Mouse (Mus musculus): ENCODE measurements around the gene Kcnj1. TPM values are rescaled to one million over a fixed set of nuclear protein-coding genes. Genes with fewer than 3 reads are reported as not detected.

Gene Kcnj1
- polyA plus RNA-seq, 1 experiment from 2014 or later = 0.09 TPM

GRCm38 (mm10) chr9:32348096-32348495 lies 24.2 kb upstream of the Kcnj1 start:
- no peaks in the 10 kb centered on the region for H3K9me3 ChIP-seq (ENCODE audit: control insufficient read depth, low read length)
- H3K4me3 ChIP-seq (replicated peaks; ENCODE audit: low read length) = no peak overlapping the region
- no peak for DNase-seq (ENCODE audit: low spot score)
- ATAC-seq (ENCODE audit: low FRiP score) = no peak
- peaks cover 12% of the 10 kb centered on the region; the same call in 1 of the 2 replicates for H3K4me1 ChIP-seq (replicated peaks; ENCODE audit: control insufficient read depth, insufficient read depth, low read length)
- H3K9ac ChIP-seq = no peak overlapping the region
- no peak overlapping the region for H3K27ac ChIP-seq
- no peak overlapping the region for H3K4me2 ChIP-seq (replicated peaks)
- peaks cover 22% of the 10 kb centered on the region for H3K27me3 ChIP-seq (ENCODE audit: control insufficient read depth, insufficient read depth, low read length)
- WGBS = 62% methylated on average over 8 of the region's 8 CpGs
- H3K36me3 ChIP-seq (replicated peaks; ENCODE audit: control insufficient read depth, insufficient read depth) = no peaks in the 10 kb centered on the region

GRCm38 (mm10) chr9:32349344-32349743 lies 22.9 kb upstream of the Kcnj1 start:
- Histone ChIP-seq H3K9ac (no peak overlapping the region), H3K27ac (no peak overlapping the region), H3K9me3 (ENCODE audit: control insufficient read depth, low read length) (no peaks in the 10 kb centered on the region), H3K36me3 (replicated peaks; ENCODE audit: control insufficient read depth, insufficient read depth) (no peaks in the 10 kb centered on the region), H3K4me2 (replicated peaks) (no peak overlapping the region), H3K4me1 (replicated peaks; ENCODE audit: control insufficient read depth, insufficient read depth, low read length) (0 out of 2 replicates have a peak, but pooled peaks cover 4% of the 10 kb centered on the region), H3K27me3 (ENCODE audit: control insufficient read depth, insufficient read depth, low read length) (peaks cover 12% of the 10 kb centered on the region), H3K4me3 (replicated peaks; ENCODE audit: low read length) (no peak overlapping the region)
- DNase-seq (ENCODE audit: low spot score) (no peak), ATAC-seq (ENCODE audit: low FRiP score) (no peak)
- 90% methylated on average over 10 of the region's 10 CpGs for WGBS

GRCm38 (mm10) chr9:32350332-32350731 lies 22.0 kb upstream of the Kcnj1 start:
- WGBS = 4% methylated on average over 6 of the region's 6 CpGs
- Histone ChIP-seq H3K9ac (no peak overlapping the region), H3K4me2 (replicated peaks) (no peak overlapping the region), H3K27ac (no peak overlapping the region), H3K36me3 (replicated peaks; ENCODE audit: control insufficient read depth, insufficient read depth) (no peaks in the 10 kb centered on the region), H3K9me3 (ENCODE audit: control insufficient read depth, low read length) (no peaks in the 10 kb centered on the region), H3K27me3 (ENCODE audit: control insufficient read depth, insufficient read depth, low read length) (peaks cover 6% of the 10 kb centered on the region), H3K4me3 (replicated peaks; ENCODE audit: low read length) (no peak overlapping the region), H3K4me1 (replicated peaks; ENCODE audit: control insufficient read depth, insufficient read depth, low read length) (no peaks in the 10 kb centered on the region)
- DNase-seq (ENCODE audit: low spot score) (peak; percentile 92), ATAC-seq (ENCODE audit: low FRiP score) (no peak)

- no peak for DNase-seq (ENCODE audit: low spot score)
- no peak overlapping the region for H3K9ac ChIP-seq
- no peak overlapping the region for H3K4me3 ChIP-seq (replicated peaks; ENCODE audit: low read length)
- H3K9me3 ChIP-seq (ENCODE audit: control insufficient read depth, low read length) = no peaks in the 10 kb centered on the region
- no peaks in the 10 kb centered on the region for H3K4me1 ChIP-seq (replicated peaks; ENCODE audit: control insufficient read depth, insufficient read depth, low read length)
- H3K36me3 ChIP-seq (replicated peaks; ENCODE audit: control insufficient read depth, insufficient read depth) = no peaks in the 10 kb centered on the region
- 90% methylated on average over 1 of the region's 1 CpGs for WGBS
- no peak overlapping the region for H3K4me2 ChIP-seq (replicated peaks)
- no peak overlapping the region for H3K27ac ChIP-seq
- no peaks in the 10 kb centered on the region for H3K27me3 ChIP-seq (ENCODE audit: control insufficient read depth, insufficient read depth, low read length)
- ATAC-seq (ENCODE audit: low FRiP score) = no peak
Observed at GRCm38 (mm10) chr9:32360770-32361169, 11.5 kb upstream of the Kcnj1 start.

DNA sequence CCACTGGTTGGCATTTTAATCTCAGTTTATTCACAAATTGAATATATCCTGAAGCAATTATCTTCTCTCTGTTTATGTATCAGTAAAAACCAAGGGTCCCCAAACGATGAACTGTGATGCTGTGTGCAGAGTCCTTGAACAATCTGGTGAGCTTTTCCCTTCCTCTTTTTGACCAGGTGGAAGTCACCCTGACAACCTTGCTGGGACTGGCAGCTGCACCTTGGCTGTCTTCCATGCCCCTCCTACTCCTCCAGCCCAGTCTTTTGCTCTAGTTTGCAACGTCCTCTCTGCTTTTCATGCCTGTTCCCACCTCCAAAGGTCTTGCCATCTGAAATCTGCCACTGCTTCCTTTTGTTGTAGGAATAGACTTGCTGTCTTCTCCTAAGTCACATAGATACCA lies 3.5 kb upstream of the Kcnj1 start:
- Histone ChIP-seq H3K27me3 (ENCODE audit: control insufficient read depth, insufficient read depth, low read length) (no peaks in the 10 kb centered on the region), H3K4me2 (replicated peaks) (no peak overlapping the region), H3K4me3 (replicated peaks; ENCODE audit: low read length) (no peak overlapping the region), H3K9ac (no peak overlapping the region), H3K27ac (no peak overlapping the region), H3K36me3 (replicated peaks; ENCODE audit: control insufficient read depth, insufficient read depth) (no peaks in the 10 kb centered on the region), H3K4me1 (replicated peaks; ENCODE audit: control insufficient read depth, insufficient read depth, low read length) (no peaks in the 10 kb centered on the region), H3K9me3 (ENCODE audit: control insufficient read depth, low read length) (no peaks in the 10 kb centered on the region)
- WGBS = 24% methylated on average over 2 of the region's 2 CpGs
- no peak for DNase-seq (ENCODE audit: low spot score)
- no peak for ATAC-seq (ENCODE audit: low FRiP score)

DNA sequence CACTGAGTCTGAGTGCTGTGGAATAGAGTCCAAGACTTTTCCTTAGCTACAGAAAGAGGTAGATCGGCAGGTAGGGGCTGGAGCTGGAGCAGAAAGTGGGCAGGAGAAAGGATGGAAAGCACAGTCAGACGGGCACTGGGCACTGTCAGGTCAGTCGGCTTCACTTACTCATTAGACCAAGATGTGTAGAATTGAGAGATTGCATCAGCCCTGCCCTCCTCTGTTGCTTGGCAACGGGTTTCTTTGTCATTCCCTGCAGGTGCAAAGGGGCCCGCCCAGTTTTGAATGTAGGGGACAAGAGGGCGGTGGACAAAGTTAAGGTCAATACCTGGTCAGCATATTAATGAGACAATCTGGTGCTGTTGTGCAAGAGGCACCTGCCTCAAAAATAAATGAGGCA lies 2.9 kb upstream of the Kcnj1 start:
- Histone ChIP-seq H3K4me3 (replicated peaks; ENCODE audit: low read length) (no peak overlapping the region), H3K9me3 (ENCODE audit: control insufficient read depth, low read length) (no peaks in the 10 kb centered on the region), H3K4me1 (replicated peaks; ENCODE audit: control insufficient read depth, insufficient read depth, low read length) (no peaks in the 10 kb centered on the region), H3K27me3 (ENCODE audit: control insufficient read depth, insufficient read depth, low read length) (no peaks in the 10 kb centered on the region), H3K4me2 (replicated peaks) (no peak overlapping the region), H3K27ac (no peak overlapping the region), H3K36me3 (replicated peaks; ENCODE audit: control insufficient read depth, insufficient read depth) (no peaks in the 10 kb centered on the region), H3K9ac (no peak overlapping the region)
- ATAC-seq (ENCODE audit: low FRiP score) = no peak
- DNase-seq (ENCODE audit: low spot score) = no peak
- 25% methylated on average over 6 of the region's 6 CpGs for WGBS

- Histone ChIP-seq H3K27me3 (ENCODE audit: control insufficient read depth, insufficient read depth, low read length) (no peaks in the 10 kb centered on the region), H3K4me1 (replicated peaks; ENCODE audit: control insufficient read depth, insufficient read depth, low read length) (no peaks in the 10 kb centered on the region), H3K4me2 (replicated peaks) (no peak overlapping the region), H3K36me3 (replicated peaks; ENCODE audit: control insufficient read depth, insufficient read depth) (no peaks in the 10 kb centered on the region), H3K27ac (no peak overlapping the region), H3K9me3 (ENCODE audit: control insufficient read depth, low read length) (no peaks in the 10 kb centered on the region), H3K4me3 (replicated peaks; ENCODE audit: low read length) (no peak overlapping the region), H3K9ac (no peak overlapping the region)
- WGBS = 95% methylated on average over 6 of the region's 6 CpGs
- DNase-seq (ENCODE audit: low spot score) (no peak), ATAC-seq (ENCODE audit: low FRiP score) (no peak)
Observed at GRCm38 (mm10) chr9:32373656-32374055, 1.4 kb downstream of the Kcnj1 start.

GRCm38 (mm10) chr9:32376031-32376430 lies 3.7 kb downstream of the Kcnj1 start:
- Histone ChIP-seq H3K4me3 (replicated peaks; ENCODE audit: low read length) (no peak overlapping the region), H3K9ac (no peak overlapping the region), H3K9me3 (ENCODE audit: control insufficient read depth, low read length) (no peaks in the 10 kb centered on the region), H3K27ac (no peak overlapping the region), H3K27me3 (ENCODE audit: control insufficient read depth, insufficient read depth, low read length) (no peaks in the 10 kb centered on the region), H3K4me1 (replicated peaks; ENCODE audit: control insufficient read depth, insufficient read depth, low read length) (no peaks in the 10 kb centered on the region), H3K36me3 (replicated peaks; ENCODE audit: control insufficient read depth, insufficient read depth) (no peaks in the 10 kb centered on the region), H3K4me2 (replicated peaks) (no peak overlapping the region)
- 86% methylated on average over 7 of the region's 7 CpGs for WGBS
- no peak for ATAC-seq (ENCODE audit: low FRiP score)
- DNase-seq (ENCODE audit: low spot score) = no peak

DNA sequence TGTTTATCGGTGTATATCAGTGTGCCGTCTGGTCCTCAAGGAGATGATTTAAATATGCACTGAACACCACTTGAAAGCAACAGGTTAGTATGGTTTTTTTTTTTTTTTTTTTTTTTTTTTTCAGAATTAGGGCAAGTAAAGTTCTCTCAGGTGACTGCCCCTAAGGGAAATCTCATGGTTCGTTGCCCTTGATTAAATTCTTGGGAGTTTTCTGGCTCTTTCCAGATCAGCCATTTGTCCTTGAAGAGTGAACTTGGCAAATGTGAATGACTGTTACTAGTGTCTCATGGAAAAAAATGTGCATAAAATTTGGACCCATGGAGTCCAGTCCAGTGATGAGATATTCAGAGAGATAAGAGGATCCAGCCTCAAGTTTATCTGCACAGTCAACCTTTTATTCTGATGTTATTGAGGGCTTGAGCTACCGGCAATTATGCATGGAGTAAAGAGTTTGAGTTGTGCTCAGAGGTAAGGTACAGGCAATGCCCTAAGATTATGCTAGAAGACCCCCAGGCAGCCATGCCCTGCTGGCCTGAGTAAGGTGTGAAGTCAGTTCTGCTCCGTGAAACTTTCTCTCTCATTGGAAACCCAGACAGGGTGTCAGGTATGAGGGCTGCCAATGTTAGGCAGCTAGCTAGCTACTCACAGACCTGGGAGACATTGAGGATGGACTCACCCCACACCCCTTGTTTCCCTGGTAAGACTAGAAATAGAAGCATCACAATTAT lies 4.7 kb downstream of the Kcnj1 start:
- Histone ChIP-seq H3K4me2 (replicated peaks) (no peak overlapping the region), H3K4me3 (replicated peaks; ENCODE audit: low read length) (no peak overlapping the region), H3K36me3 (replicated peaks; ENCODE audit: control insufficient read depth, insufficient read depth) (no peaks in the 10 kb centered on the region), H3K9me3 (ENCODE audit: control insufficient read depth, low read length) (no peaks in the 10 kb centered on the region), H3K4me1 (replicated peaks; ENCODE audit: control insufficient read depth, insufficient read depth, low read length) (no peaks in the 10 kb centered on the region), H3K9ac (no peak overlapping the region), H3K27ac (no peak overlapping the region), H3K27me3 (ENCODE audit: control insufficient read depth, insufficient read depth, low read length) (no peaks in the 10 kb centered on the region)
- DNase-seq (ENCODE audit: low spot score) (no peak), ATAC-seq (ENCODE audit: low FRiP score) (no peak)
- WGBS = 86% methylated on average over 5 of the region's 5 CpGs

DNA sequence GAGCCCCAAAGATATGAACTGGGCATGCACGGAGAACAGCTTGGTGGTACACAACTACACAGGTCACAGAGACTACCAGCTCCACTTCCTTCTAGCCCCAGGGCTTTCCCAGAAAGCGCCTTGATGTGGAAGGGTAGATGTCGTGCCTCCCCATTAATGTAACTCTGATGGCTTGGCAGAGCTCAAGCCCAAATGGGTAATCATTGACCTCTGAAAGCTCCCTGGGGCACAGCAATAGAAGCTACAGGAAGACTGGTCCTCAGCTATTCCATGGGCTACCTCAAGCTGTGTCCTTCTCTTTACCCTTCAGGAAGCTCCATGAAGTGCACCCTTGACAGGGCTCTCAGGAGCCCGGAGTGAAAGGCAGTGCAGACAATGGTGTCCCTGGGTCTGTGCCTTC lies 12.6 kb downstream of the Kcnj1 start:
- Histone ChIP-seq H3K27ac (no peak overlapping the region), H3K4me3 (replicated peaks; ENCODE audit: low read length) (no peak overlapping the region), H3K9me3 (ENCODE audit: control insufficient read depth, low read length) (no peaks in the 10 kb centered on the region), H3K4me2 (replicated peaks) (no peak overlapping the region), H3K36me3 (replicated peaks; ENCODE audit: control insufficient read depth, insufficient read depth) (no peaks in the 10 kb centered on the region), H3K27me3 (ENCODE audit: control insufficient read depth, insufficient read depth, low read length) (no peaks in the 10 kb centered on the region), H3K9ac (no peak overlapping the region), H3K4me1 (replicated peaks; ENCODE audit: control insufficient read depth, insufficient read depth, low read length) (no peaks in the 10 kb centered on the region)
- DNase-seq (ENCODE audit: low spot score) (no peak), ATAC-seq (ENCODE audit: low FRiP score) (no peak)
- 84% methylated on average over 4 of the region's 4 CpGs for WGBS

Measured in hindbrain, embryonic 14.5 days (tissue).